Mouse (Mus musculus): Measurements from ENCODE around the gene Egflam.

Egflam gene

DNA sequence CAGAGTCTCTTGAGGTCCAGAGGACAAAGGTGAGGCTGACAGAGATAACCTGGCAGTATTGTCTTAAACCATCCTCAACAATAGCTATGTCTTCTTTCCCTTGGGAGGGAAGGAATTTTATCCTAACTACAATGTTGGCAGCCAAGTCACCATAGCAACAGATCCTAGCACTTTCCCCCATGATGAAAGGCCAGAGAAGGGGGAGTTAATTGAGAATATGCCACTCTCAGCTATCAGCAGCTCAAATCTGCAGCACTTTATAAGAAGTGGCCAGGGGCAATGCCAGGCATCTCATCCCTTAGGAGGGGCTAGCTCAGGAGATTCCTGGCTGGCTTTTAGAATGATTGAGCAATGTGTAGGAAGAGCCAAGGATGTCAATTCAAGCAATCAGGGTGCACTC, 105.3 kb downstream of the Egflam start:
- no peak for DNase-seq (ENCODE audit: low spot score)

GRCm38 (mm10) chr15:7290003-7290402, 108.2 kb downstream of the Egflam start:
- DNase-seq (ENCODE audit: low spot score): no peak

DNA sequence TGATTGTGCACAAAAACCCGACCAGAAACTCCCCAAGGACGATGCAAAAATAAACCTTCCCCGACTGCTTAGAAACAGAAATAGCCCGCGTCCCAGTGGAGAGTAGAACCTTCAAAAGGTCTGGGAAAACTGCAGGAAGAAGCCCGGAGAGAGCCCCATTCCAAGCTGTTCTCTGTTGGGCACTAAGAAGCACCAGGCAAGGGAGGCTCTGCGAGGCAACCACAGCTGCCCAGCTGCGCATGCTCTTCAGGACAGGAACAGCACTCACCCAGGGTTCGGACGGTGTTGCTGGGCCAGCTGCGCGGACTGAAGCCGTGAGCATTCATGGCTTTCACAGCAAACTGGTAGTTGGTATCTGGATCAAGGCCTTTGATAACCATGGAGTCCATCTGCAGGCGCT, 108.7 kb downstream of the Egflam start:
- no peak for DNase-seq (ENCODE audit: low spot score)

- DNase-seq (ENCODE audit: low spot score): no peak
Observed at GRCm38 (mm10) chr15:7288841-7289424, 109.3 kb downstream of the Egflam start.

DNA sequence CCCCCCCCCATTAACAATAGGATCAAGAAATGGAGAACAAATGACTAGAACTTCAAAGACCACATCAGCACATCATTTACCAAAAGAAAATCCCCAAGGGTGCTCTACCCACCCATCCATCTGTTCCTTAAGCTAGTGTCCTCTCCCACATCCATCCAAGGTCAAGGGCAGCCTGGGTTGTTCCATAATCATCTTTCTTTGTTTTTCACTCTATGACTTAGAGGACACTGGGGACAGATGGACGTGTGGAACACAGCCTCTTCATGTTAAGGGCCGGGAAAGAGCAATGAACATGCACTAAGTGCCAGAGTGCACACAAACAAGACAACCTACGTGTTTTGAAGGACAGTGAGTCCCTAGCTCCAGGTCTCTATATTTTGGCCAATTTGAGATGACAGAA, 110.3 kb downstream of the Egflam start:
- DNase-seq (ENCODE audit: low spot score): no peak

- no peak for DNase-seq (ENCODE audit: low spot score)
Observed at GRCm38 (mm10) chr15:7281579-7281978, 116.6 kb downstream of the Egflam start.

- DNase-seq (ENCODE audit: low spot score): peak; percentile 46
Observed at GRCm38 (mm10) chr15:7263822-7264221, 134.4 kb downstream of the Egflam start.

DNA sequence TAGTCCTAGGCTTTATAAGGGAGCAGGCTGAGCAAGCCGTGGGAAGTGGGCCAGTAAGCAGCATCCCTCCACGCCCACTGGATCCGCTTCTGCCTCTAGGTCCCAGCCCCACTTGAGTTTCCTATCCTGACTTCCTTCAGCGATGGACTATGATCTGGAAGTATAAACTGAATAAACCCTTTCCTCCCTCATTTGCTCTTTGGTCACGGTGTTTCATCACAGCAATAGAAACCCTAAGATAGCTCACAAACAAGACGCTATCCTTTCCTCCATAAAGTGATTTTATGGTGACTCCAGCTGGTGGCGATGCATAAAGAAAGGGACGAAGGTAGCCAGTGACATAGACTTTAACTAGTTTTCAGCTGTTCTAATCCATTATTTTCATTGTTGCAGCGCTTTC, 134.9 kb downstream of the Egflam start:
- no peak for DNase-seq (ENCODE audit: low spot score)

- DNase-seq (ENCODE audit: low spot score): no peak
Observed at GRCm38 (mm10) chr15:7261371-7261770, 136.8 kb downstream of the Egflam start.

GRCm38 (mm10) chr15:7256577-7256976, 141.6 kb downstream of the Egflam start:
- DNase-seq (ENCODE audit: low spot score): no peak

DNA sequence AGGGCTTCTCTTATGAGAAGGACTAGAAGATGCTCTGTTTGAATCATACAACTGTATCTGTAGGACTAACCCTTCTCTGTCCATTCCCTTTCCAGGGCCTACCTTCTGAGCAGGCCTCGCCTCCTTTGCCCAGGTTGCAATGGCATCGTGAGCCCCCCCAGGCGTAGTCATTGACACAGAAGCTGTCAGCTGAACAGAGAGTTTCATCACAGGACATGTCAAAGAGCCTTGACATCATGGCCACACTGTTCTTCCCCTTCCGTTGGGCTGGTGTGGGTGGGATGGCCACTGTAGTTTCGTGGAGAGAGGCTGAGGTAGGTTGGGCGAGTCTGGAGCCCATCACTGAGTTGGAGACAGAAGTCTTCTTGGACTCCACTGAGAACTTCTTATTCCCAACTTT, 144.9 kb downstream of the Egflam start:
- DNase-seq (ENCODE audit: low spot score): no peak

- DNase-seq (ENCODE audit: low spot score): no peak
Observed at GRCm38 (mm10) chr15:7252106-7252636, 146.0 kb downstream of the Egflam start.

GRCm38 (mm10) chr15:7251042-7251441, 147.2 kb downstream of the Egflam start:
- no peak for DNase-seq (ENCODE audit: low spot score)

DNA sequence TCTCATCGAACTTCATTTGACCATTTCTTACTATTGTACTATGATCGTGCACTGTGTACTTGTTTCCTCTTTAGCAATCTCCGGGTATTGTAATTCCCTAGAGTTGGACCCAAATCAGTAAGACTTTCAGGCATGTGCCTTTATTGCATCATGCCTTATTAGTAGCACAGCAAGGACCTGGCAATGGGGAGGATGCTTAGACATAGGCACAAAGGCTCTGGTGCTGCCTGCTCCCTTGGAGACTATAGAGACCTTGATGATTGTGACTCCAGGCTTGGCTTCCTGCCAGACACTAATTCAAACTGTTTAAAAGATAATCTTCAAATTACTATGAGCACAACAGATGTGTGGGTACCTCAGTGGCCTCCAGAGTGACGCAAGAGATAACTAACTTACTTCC, 149.0 kb downstream of the Egflam start:
- no peak for DNase-seq (ENCODE audit: low spot score)

DNA sequence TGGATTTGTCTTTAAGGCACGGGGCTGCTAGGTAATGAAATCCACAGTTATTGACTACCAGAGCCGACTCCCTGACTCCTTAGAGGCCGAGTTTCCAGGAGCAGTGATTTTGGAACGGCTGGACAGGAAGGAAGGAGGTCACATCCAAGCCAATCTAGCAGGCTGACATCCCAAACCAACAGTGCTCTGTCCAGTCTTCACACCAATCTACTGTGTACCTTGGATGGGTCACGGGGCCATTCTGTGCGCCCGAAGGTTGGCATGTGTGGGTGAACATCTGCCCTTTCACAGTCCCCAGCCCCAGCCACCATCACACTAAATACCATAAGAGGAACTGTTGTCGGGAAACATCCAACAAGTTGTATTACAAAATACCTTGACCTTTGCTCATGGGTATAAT, 150.9 kb downstream of the Egflam start:
- DNase-seq (ENCODE audit: low spot score): no peak

GRCm38 (mm10) chr15:7242161-7242850, 155.9 kb downstream of the Egflam start:
- DNase-seq (ENCODE audit: low spot score): no peak

- no peak for DNase-seq (ENCODE audit: low spot score)
Observed at GRCm38 (mm10) chr15:7240950-7241349, 157.2 kb downstream of the Egflam start.

GRCm38 (mm10) chr15:7239904-7240303, 158.3 kb downstream of the Egflam start:
- DNase-seq (ENCODE audit: low spot score): no peak

DNA sequence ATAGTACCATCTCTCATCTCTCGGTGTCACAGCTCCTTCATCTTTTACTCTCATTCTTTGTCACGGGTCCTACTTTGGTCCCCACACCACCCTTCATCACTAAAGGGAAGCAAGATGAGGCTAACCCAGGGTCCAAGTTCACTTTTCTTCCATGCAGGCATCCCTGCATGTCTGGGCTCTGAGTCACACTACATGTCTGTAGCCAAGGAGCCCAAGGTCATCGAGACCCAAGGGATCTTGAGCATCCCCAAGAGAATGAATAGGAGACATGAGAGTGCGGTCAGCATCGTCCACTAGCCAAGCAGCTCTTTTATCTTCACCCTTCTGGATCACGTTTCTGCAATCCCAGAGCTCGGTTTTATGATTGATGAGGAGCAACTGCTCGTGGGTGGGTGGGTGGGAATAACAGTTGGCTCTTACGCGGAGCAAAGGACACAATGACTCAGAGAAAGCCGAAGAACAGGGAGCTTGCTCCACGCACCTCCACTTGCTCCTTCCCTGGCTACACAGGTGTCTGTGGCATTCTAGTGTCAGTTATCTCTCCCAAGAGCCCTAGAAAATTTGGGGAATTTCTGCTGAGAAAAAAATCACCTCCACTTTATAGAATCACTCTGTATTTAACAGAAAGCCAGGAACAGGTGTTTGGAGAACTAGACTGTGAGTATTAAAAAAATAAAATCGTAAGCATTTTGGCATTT, 164.7 kb downstream of the Egflam start:
- no peak for DNase-seq (ENCODE audit: low spot score)

DNA sequence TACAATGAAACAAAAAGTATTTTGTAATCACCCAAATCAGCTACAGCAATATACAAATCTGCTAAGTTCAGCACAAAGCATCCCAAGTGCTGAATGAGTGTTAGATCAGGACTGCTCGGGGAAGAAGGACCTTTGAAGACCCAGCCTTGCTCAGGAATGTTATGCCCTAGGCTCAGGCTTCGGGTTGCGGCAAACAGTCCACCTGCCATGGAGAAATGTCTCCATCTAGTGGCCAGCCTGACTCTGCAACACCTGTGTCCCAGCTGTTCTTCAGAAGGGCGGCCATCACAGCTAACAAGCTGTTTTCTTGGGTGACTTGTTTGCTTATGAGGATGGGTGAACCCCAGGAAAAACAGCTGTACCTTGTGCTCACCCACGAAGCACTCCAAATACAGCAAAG, 172.0 kb downstream of the Egflam start:
- DNase-seq (ENCODE audit: low spot score): peak; percentile 45

DNA sequence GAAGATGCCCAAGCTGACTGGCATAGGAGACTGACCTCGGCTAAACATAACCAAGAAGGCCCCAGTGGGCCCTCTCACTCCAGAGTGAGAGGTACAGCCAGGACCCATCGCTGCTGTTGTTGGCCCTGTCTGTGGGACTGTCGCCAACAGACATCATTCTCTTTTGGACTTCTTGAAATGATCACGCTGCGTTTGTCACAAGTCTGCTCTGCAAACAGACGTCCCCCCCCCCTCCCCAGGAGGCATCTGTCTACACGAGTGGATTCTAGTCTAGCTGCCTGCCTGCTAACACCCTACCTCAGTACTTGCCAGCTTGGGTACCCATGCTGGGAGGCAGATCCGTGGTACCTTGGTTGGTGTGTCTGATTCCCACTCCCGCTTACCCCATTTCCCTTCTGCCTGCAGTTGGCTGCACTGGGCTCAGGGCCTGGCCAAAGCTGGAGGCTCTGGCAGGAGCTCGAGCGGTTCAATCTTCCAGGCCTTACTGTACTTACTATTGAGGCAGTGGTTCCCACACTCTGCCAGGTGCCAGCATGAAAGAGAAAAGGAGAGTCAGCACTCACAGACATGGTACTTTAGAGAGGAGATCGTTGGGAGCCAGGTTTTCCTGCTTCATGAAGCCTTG, 173.9 kb downstream of the Egflam start:
- DNase-seq (ENCODE audit: low spot score): no peak

DNA sequence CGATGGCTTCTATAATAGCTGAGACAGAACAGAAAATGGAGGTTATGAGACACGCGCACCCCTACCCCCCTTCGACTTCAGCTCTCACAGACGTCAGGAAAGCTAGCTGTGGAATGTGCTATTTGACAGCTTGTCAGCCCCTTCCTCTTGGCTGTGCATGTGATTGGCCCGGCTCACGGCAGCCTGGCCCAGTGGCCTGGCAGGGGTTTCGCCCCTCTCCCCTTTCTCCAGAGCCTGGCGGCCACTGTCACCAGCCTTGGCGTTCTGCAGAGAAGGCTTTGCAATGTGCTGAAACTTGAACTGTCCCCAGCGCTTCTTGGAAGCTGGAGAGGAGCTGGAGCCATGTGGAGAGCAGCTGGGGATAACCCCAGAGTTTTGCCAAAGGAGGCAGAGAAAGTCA, 175.4 kb downstream of the Egflam start:
- DNase-seq (ENCODE audit: low spot score): no peak

DNA sequence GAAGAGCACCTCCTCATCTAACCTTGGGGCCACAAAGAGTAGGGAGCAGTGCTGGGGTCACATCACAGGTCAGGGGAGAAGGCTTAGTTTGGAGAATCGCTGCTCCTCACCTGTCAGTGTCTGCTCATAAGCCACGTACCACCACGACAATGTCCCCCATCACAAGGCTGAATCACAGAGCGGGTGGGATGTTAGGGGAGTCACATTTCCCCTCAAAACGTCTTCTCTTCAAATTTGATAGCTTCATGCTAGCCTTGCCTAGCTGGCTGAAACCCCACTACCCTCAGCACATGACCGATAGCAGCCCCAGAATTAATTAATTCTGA, 181.0 kb downstream of the Egflam start:
- DNase-seq (ENCODE audit: low spot score): no peak

All from ovary, postnatal 10 days (tissue).